Comparison of ENCODE assay signal across 7 mouse cellular contexts in genomic region chr17:35636363-35636762, GRCm38 (mm10). TPM values are rescaled to one million over a fixed set of nuclear protein-coding genes. Genes with fewer than 3 reads are reported as not detected.
DNase-seq lines count a peak whose midpoint lies in the region; ATAC-seq and TF ChIP-seq lines count a peak whose summit lies in the region.

No protein-coding gene starts in this region.

- no peak for TF ChIP-seq POLR2A in MEL (IDR thresholded peaks at IDR 0.05; ENCODE audit: control insufficient read depth in 1 of 2, insufficient read depth in 1 of 2, low read depth in 1 of 2, low read length in 2 of 2, poor library complexity in 1 of 2)

- H3K4me2 ChIP-seq in kidney, embryonic 15.5 days: no peak overlapping the region; the same call in 1 of the 2 replicates
- H3K4me2 ChIP-seq in embryonic facial prominence, embryonic 11.5 days (ENCODE audit: low read depth, low read length): no peak overlapping the region
- peak overlapping the region; percentile 19 for H3K4me2 ChIP-seq in lung, postnatal 0 days (replicated peaks; ENCODE audit: low read depth, low read length)

- H3K27me3 ChIP-seq in kidney, embryonic 15.5 days: 0 out of 2 replicates have a peak, but pooled peaks cover 12% of the 10 kb centered on the region
- peaks cover under 1 to 3% of the 10 kb centered on the region in 2 experiments; a peak in 1 of 4 replicates for H3K27me3 ChIP-seq in MEL (ENCODE audit: control insufficient read depth in 1 of 2, insufficient read depth in 2 of 2, low read length in 2 of 2)
- H3K27me3 ChIP-seq in embryonic facial prominence, embryonic 11.5 days (ENCODE audit: control insufficient read depth, insufficient read depth, low read length): peaks cover 3% of the 10 kb centered on the region; the same call in 1 of the 2 replicates
- H3K27me3 ChIP-seq in lung, postnatal 0 days (replicated peaks; ENCODE audit: insufficient read depth, low read length): no peaks in the 10 kb centered on the region

- H3K27ac ChIP-seq in kidney, embryonic 15.5 days: no peak overlapping the region
- no peak overlapping the region for H3K27ac ChIP-seq in MEL (ENCODE audit: control insufficient read depth, low read depth, low read length)
- H3K27ac ChIP-seq in embryonic facial prominence, embryonic 11.5 days (replicated peaks; ENCODE audit: low read depth, low read length): no peak overlapping the region
- H3K27ac ChIP-seq in lung, postnatal 0 days (ENCODE audit: low read length): peak overlapping the region; percentile 76

- H3K9ac ChIP-seq in kidney, embryonic 15.5 days: no peak overlapping the region
- no peak overlapping the region for H3K9ac ChIP-seq in MEL (ENCODE audit: control insufficient read depth, low read depth, low read length, poor library complexity, severe bottlenecking)
- H3K9ac ChIP-seq in embryonic facial prominence, embryonic 11.5 days (replicated peaks; ENCODE audit: low read length): no peak overlapping the region
- H3K9ac ChIP-seq in lung, postnatal 0 days (replicated peaks; ENCODE audit: low read depth): no peak overlapping the region

- peaks cover 8% of the 10 kb centered on the region; the same call in 1 of the 2 replicates for H3K4me1 ChIP-seq in kidney, embryonic 15.5 days
- H3K4me1 ChIP-seq in MEL (ENCODE audit: control insufficient read depth in 1 of 2, insufficient read depth in 2 of 2, low read length in 2 of 2): peaks cover 0 to 17% of the 10 kb centered on the region in 2 experiments; a peak in 2 of 4 replicates
- no peaks in the 10 kb centered on the region for H3K4me1 ChIP-seq in embryonic facial prominence, embryonic 11.5 days (ENCODE audit: control insufficient read depth, insufficient read depth, low read length)
- peaks cover 4% of the 10 kb centered on the region; the same call in 1 of the 2 replicates for H3K4me1 ChIP-seq in lung, postnatal 0 days (ENCODE audit: insufficient read depth, low read depth, low read length)

- TF ChIP-seq CTCF in MEL (IDR thresholded peaks at IDR 0.05 in 2 of 3, conservative IDR thresholded peaks at IDR 0.05 in 1 of 3; ENCODE audit: control insufficient read depth in 1 of 3, insufficient read depth in 1 of 3, low read depth in 2 of 3, low read length in 3 of 3, poor library complexity in 1 of 3, severe bottlenecking in 1 of 3): no peak
- no peak for TF ChIP-seq CTCF in lung, postnatal 0 days (IDR thresholded peaks at IDR 0.05)

- TF ChIP-seq RAD21 in MEL (IDR thresholded peaks at IDR 0.05; ENCODE audit: low read depth, low read length): no peak

- no peaks in the 10 kb centered on the region for H3K9me3 ChIP-seq in kidney, embryonic 15.5 days (replicated peaks)
- no peaks in the 10 kb centered on the region for H3K9me3 ChIP-seq in MEL (replicated peaks; ENCODE audit: insufficient read depth, low read length)
- no peaks in the 10 kb centered on the region for H3K9me3 ChIP-seq in embryonic facial prominence, embryonic 11.5 days (replicated peaks; ENCODE audit: control insufficient read depth, low read length)
- H3K9me3 ChIP-seq in lung, postnatal 0 days (ENCODE audit: low read length): no peaks in the 10 kb centered on the region

- peak; percentile 29 for DNase-seq in kidney, adult 11 months
- DNase-seq in B cell, adult 2 months: peak; percentile 33 to 41
- peak; percentile 75 for DNase-seq in MEL (ENCODE audit: low read depth, low spot score)
- peak; percentile 28 for DNase-seq in embryonic facial prominence, embryonic 11.5 days (ENCODE audit: low spot score)
- peak; percentile 87 for DNase-seq in lung, postnatal 0 days (ENCODE audit: low spot score)

- no peak for TF ChIP-seq EP300 in MEL (IDR thresholded peaks at IDR 0.05; ENCODE audit: low read depth in 1 of 2, low read length in 2 of 2)
- TF ChIP-seq EP300 in lung, postnatal 0 days (IDR thresholded peaks at IDR 0.05): no peak

- no peaks in the 10 kb centered on the region for H3K36me3 ChIP-seq in kidney, embryonic 15.5 days
- peaks cover 0 to 11% of the 10 kb centered on the region in 2 experiments; a peak in 2 of 4 replicates for H3K36me3 ChIP-seq in MEL (ENCODE audit: control insufficient read depth in 1 of 2, insufficient read depth in 2 of 2, low read length in 2 of 2)
- H3K36me3 ChIP-seq in embryonic facial prominence, embryonic 11.5 days (replicated peaks; ENCODE audit: control insufficient read depth, insufficient read depth, low read depth, low read length): no peaks in the 10 kb centered on the region
- H3K36me3 ChIP-seq in lung, postnatal 0 days (ENCODE audit: insufficient read depth, low read length): no peaks in the 10 kb centered on the region

- no peaks in the 10 kb centered on the region for H3K79me2 ChIP-seq in MEL (ENCODE audit: control insufficient read depth, insufficient read depth, low read length, poor library complexity)

- H3K4me3 ChIP-seq in kidney, embryonic 15.5 days (replicated peaks): no peak overlapping the region
- H3K4me3 ChIP-seq in MEL (ENCODE audit: control insufficient read depth in 1 of 2, insufficient read depth in 1 of 2, low read depth in 2 of 2, low read length in 2 of 2): no peak overlapping the region; a peak in 1 of 4 replicates
- no peak overlapping the region for H3K4me3 ChIP-seq in embryonic facial prominence, embryonic 11.5 days (ENCODE audit: low read depth, low read length)
- H3K4me3 ChIP-seq in lung, postnatal 0 days (ENCODE audit: low read depth, low read length): no peak overlapping the region

- 52% methylated on average over 5 of the region's 5 CpGs for WGBS in kidney, embryonic 15.5 days
- 36% methylated on average over 5 of the region's 5 CpGs for WGBS in embryonic facial prominence, embryonic 11.5 days
- 26% methylated on average over 5 of the region's 5 CpGs for WGBS in lung, postnatal 0 days

- ATAC-seq in kidney, embryonic 15.5 days (replicated peaks; ENCODE audit: low FRiP score): no peak; the same call in 1 of the 2 replicates
- ATAC-seq in embryonic facial prominence, embryonic 11.5 days (replicated peaks; ENCODE audit: insufficient number of reproducible peaks, low FRiP score, low TSS enrichment, low read depth): no peak
- peak; percentile 56 for ATAC-seq in lung, postnatal 0 days
- ATAC-seq in activated CD4-positive, CD25-positive, alpha-beta regulatory T cell, adult 4 months: no peak

TF ChIP-seq in MEL, 35 proteins besides CTCF, POLR2A, EP300 and RAD21 (continues in another document):
- no peak for TF ChIP-seq SIN3A (IDR thresholded peaks at IDR 0.05; ENCODE audit: low read length)
- no peak for TF ChIP-seq BHLHE40 (IDR thresholded peaks at IDR 0.05; ENCODE audit: borderline replicate concordance, low read depth, low read length)
- TF ChIP-seq POLR2AphosphoS5 (IDR thresholded peaks at IDR 0.05; ENCODE audit: borderline replicate concordance, low read depth, low read length): no peak

RNA-seq across cellular contexts. Expression of gene Mucl3, which starts 7.1 kb away (rescaled TPM):
- 0.26 TPM in 2 replicates for polyA plus RNA-seq in kidney, embryonic 15.5 days (2015; fragmentation: Nextera tagmentation; extraction: Ambion mirVana)
- 0.04 and 0.13 TPM in 2 replicates for total RNA-seq in MEL (2012; rRNA removed)
- under 1 TPM in 1 of 2 experiments, not detected in 1; 0.11 TPM for polyA plus RNA-seq in MEL (2012; ENCODE audit: insufficient read depth in 1 of 2, insufficient read length in 2 of 2, low read depth in 1 of 2, low replicate concordance in 2 of 2, missing spikeins in 1 of 2)
- 0.13 and 0.28 TPM in 2 replicates for polyA plus RNA-seq in embryonic facial prominence, embryonic 11.5 days (2014; fragmentation: Nextera tagmentation; extraction: Ambion mirVana)
- 1.1 and 1.7 TPM in 2 replicates for polyA plus RNA-seq in lung, postnatal 0 days (2015; fragmentation: Nextera tagmentation; extraction: Ambion mirVana)
- polyA plus RNA-seq in activated CD4-positive, CD25-positive, alpha-beta regulatory T cell, adult 4 months (2017; shearing (Covaris generic)): under 1 TPM in 1 of 2 experiments, not detected in 1; 0.36 TPM

RNA-seq across cellular contexts. Expression of gene Gm9573, which starts 9.9 kb away (rescaled TPM):
- not detected in 2 replicates for polyA plus RNA-seq in kidney, embryonic 15.5 days (2015; fragmentation: Nextera tagmentation; extraction: Ambion mirVana)
- not detected in 2 replicates for total RNA-seq in MEL (2012; rRNA removed)
- not detected for polyA plus RNA-seq in MEL (2012; ENCODE audit: insufficient read depth in 1 of 2, insufficient read length in 2 of 2, low read depth in 1 of 2, low replicate concordance in 2 of 2, missing spikeins in 1 of 2)
- polyA plus RNA-seq in embryonic facial prominence, embryonic 11.5 days (2014; fragmentation: Nextera tagmentation; extraction: Ambion mirVana): not detected in 2 replicates
- polyA plus RNA-seq in lung, postnatal 0 days (2015; fragmentation: Nextera tagmentation; extraction: Ambion mirVana): not detected in 2 replicates
- polyA plus RNA-seq in activated CD4-positive, CD25-positive, alpha-beta regulatory T cell, adult 4 months (2017; shearing (Covaris generic)): not detected

RNA-seq across cellular contexts. Expression of gene Vars2, which starts 31.0 kb away (rescaled TPM):
- 15.9 and 18.8 TPM in 2 replicates for polyA plus RNA-seq in kidney, embryonic 15.5 days (2015; fragmentation: Nextera tagmentation; extraction: Ambion mirVana)
- 21.8 and 24.0 TPM in 2 replicates for total RNA-seq in MEL (2012; rRNA removed)
- polyA plus RNA-seq in MEL (2012; ENCODE audit: insufficient read depth in 1 of 2, insufficient read length in 2 of 2, low read depth in 1 of 2, low replicate concordance in 2 of 2, missing spikeins in 1 of 2): 10 to 100 TPM in 1 of 2 experiments, not detected in 1; 34.0 TPM
- polyA plus RNA-seq in embryonic facial prominence, embryonic 11.5 days (2014; fragmentation: Nextera tagmentation; extraction: Ambion mirVana): 9.1 and 10.4 TPM in 2 replicates
- polyA plus RNA-seq in lung, postnatal 0 days (2015; fragmentation: Nextera tagmentation; extraction: Ambion mirVana): 11.4 and 15.2 TPM in 2 replicates
- polyA plus RNA-seq in activated CD4-positive, CD25-positive, alpha-beta regulatory T cell, adult 4 months (2017; shearing (Covaris generic)): 10 to 100 TPM in 1 of 2 experiments, 1 to 10 TPM in 1; 9.3 to 11.8 TPM

RNA-seq across cellular contexts. Expression of gene Sfta2, which starts 35.0 kb away (rescaled TPM):
- 1.8 and 2.9 TPM in 2 replicates for polyA plus RNA-seq in kidney, embryonic 15.5 days (2015; fragmentation: Nextera tagmentation; extraction: Ambion mirVana)
- total RNA-seq in MEL (2012; rRNA removed): not detected in 2 replicates
- not detected for polyA plus RNA-seq in MEL (2012; ENCODE audit: insufficient read depth in 1 of 2, insufficient read length in 2 of 2, low read depth in 1 of 2, low replicate concordance in 2 of 2, missing spikeins in 1 of 2)
- polyA plus RNA-seq in embryonic facial prominence, embryonic 11.5 days (2014; fragmentation: Nextera tagmentation; extraction: Ambion mirVana): not detected in 2 replicates
- polyA plus RNA-seq in lung, postnatal 0 days (2015; fragmentation: Nextera tagmentation; extraction: Ambion mirVana): 483 and 564 TPM in 2 replicates
- polyA plus RNA-seq in activated CD4-positive, CD25-positive, alpha-beta regulatory T cell, adult 4 months (2017; shearing (Covaris generic)): not detected

RNA-seq across cellular contexts. Expression of gene Gtf2h4, which starts 37.2 kb away (rescaled TPM):
- 48.5 and 49.9 TPM in 2 replicates for polyA plus RNA-seq in kidney, embryonic 15.5 days (2015; fragmentation: Nextera tagmentation; extraction: Ambion mirVana)
- 68.1 and 76.3 TPM in 2 replicates for total RNA-seq in MEL (2012; rRNA removed)
- 10 to 100 TPM in 1 of 2 experiments, not detected in 1; 97.6 TPM for polyA plus RNA-seq in MEL (2012; ENCODE audit: insufficient read depth in 1 of 2, insufficient read length in 2 of 2, low read depth in 1 of 2, low replicate concordance in 2 of 2, missing spikeins in 1 of 2)
- 43.3 and 53.4 TPM in 2 replicates for polyA plus RNA-seq in embryonic facial prominence, embryonic 11.5 days (2014; fragmentation: Nextera tagmentation; extraction: Ambion mirVana)
- 19.2 and 21.4 TPM in 2 replicates for polyA plus RNA-seq in lung, postnatal 0 days (2015; fragmentation: Nextera tagmentation; extraction: Ambion mirVana)
- polyA plus RNA-seq in activated CD4-positive, CD25-positive, alpha-beta regulatory T cell, adult 4 months (2017; shearing (Covaris generic)): 10 to 100 TPM; 11.5 to 30.4 TPM

Comparison
In these comparisons a context has a peak if more than half of its experiments do, and no peak if none do; other contexts are left out.
1. DNase-seq: peak in every context shown above with its lines; median percentile 87 in lung, postnatal 0 days; 75 in MEL; 37 in B cell, adult 2 months; 29 in kidney, adult 11 months; 28 in embryonic facial prominence, embryonic 11.5 days.